Mouse (Mus musculus): ENCODE data around the gene Arhgap27.
A peak's percentile ranks its signal among the peaks of the same experiment; 100 is the strongest.
"Not testable (repeated sequence)": the region's sequence is repeated elsewhere in the genome, so short reads cannot be mapped to it uniquely, and the experiment has no call there.

Arhgap27 gene

DNA sequence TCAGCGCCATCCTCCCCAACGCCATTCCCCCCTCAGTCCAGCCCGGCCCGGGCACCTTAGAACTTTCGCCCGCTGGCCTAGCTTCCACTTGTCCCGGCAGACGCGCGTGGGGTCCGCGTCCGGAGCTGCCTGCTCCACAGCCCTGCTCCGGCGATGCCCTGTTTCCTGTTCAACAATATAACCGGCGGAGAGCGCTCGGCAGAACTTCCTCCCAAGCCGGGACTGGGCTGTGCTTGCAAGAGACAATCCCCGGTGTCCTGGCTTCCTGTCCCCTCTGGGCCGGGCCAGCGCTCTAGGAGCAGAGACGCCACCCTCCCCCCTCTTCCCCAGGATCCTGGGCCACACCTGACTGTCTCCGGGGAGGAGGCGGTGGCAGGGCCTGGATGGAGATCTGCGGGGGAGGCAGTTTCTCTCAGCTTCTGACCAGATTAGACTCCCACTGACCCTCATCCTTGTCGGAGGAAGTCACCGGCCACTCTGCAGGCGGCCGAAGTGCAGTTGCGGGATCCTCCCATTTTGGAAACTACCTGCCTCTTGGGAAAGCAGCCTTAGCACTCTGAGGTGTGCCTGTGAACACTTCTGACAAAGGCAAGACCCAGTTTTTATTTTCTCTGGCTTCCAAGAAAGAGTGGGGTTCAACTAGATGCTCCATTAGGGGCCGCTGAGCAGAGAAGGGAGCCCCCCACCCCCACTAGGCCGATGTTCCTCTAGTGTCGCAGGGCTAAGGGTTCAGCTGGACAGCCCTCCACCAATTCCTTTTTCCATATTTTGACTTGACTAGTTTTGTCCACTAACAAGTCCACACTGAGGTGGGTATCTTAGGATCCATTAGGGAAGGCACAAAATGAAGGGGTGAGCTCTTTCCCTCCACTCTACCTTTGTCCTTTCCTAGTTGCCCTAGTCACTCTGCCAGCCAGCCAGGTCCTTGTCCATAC, at the start of gene Arhgap27:
Gene Arhgap27 (minus strand): TSS at position 479 of the 935 bp plus-strand sequence.
- DNase-seq (ENCODE audit: low read depth in 2 of 2, low spot score in 2 of 2): peak; percentile 34 to 49

DNA sequence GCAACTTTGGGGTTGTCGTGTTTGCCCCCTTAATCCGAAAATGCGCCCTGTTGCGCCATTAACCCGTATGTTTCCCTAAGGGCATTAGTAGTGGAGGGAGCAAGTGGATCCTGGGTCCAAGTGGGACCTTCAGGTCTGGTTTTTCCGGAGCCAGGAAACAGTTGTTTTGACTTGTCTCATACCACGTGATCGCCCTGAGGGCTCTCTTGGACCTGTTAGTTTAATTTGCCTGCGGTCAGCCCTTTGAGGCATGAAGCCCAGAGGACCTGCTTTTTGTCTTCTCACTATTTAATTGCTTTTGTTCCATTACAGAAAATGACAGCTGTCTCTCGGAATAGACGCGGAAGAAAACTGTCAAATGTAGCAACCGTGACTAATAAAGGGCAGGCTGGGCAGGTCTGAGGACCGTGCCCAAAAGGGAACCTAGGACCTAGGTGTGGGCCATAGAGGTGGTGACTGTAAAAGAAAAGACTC, 49.5 kb upstream of the Arhgap27 start:
- DNase-seq (ENCODE audit: low read depth in 2 of 2, low spot score in 2 of 2): no peak

DNA sequence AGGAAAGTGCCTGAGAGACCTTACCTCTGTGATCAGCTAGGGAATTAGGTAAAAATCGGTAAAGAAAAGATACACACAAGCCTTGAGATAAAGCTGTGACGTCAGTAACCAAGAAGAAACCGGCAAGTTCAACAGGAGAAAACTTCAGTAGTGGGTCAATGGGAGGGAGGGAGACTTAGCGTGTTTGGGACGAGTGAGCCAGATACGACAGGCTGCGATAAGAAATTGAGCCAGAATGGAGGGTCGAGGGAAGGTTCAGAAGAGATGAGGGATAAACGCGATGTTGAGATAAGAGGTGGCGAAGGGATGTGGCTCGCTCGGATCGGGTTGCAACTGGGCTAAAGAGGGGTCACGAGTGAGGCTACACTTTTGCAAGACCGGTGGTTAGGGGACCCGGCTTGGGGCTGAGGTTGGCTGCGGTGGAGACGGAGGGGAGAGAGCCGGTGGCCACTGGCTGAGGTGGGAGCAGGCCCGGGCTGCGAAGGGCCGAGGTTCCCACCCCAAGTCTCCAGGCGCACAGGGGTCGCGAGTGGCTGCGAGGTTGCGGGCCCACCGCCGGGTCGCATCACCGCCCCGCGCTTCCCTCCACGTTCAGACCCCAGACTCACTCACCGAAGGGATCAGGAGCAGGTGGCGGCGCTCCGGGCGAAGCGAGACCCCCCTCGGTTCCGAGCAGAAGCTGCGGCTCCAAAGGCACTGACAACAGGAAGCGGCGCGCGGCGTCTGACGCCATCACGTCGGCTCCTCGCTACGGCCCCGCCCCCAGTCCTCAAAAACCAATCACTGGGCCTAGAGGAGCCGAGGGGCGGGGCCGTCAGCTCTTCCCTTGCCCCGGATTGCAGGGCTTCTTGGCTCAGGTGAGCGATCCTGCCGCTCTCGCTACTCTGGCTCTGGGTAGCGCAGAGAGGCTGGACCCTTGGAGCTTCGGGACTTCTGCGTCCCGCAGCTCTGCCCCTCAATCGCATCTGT, 48.8 kb upstream of the Arhgap27 start, which contains the start of gene Plekhm1:
Gene Plekhm1 (minus strand): TSS at position 707 of the 969 bp plus-strand sequence.
- peak; percentile 91 to 96 for DNase-seq (ENCODE audit: low read depth in 2 of 2, low spot score in 2 of 2)

DNA sequence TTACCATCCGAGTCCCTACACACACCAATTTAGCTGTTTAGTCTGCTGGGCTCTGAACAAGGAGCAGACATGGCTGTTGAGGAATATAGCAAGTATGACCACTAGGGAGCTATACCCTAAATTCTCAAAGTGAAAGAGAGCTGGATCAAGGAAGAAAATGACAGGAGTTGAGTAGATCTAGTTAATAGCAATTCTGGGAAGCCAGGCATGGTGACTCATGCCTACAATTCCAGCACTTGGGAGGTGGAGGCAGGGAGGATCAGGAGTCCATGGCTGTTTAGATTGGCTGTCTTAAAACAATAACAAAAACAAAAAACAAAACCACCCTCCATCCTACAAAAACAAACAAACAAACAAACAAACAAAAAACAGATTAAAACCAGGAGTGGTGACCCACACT, 47.8 kb upstream of the Arhgap27 start:
- no peak for DNase-seq (ENCODE audit: low read depth in 2 of 2, low spot score in 2 of 2)

DNA sequence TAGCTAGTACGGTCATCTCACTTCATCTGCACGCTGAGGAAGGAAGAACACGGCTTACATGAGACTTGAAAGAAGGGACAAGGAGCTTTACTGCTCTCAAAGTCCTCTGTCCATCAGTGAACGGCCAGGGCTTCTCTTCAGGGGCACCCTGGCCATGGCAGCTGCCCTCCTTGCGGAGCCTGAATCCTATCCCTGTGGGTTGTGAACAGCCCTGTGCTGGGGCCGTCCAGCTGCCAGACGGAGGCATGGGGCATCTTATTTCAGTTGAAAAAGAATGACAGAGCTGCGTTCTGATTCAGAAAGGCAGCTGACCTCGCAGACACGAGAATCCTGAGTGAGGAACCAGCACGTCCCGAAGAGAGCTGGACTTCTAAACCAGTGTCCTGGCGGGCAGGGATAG, 45.4 kb upstream of the Arhgap27 start:
- DNase-seq (ENCODE audit: low read depth in 2 of 2, low spot score in 2 of 2): no peak

DNA sequence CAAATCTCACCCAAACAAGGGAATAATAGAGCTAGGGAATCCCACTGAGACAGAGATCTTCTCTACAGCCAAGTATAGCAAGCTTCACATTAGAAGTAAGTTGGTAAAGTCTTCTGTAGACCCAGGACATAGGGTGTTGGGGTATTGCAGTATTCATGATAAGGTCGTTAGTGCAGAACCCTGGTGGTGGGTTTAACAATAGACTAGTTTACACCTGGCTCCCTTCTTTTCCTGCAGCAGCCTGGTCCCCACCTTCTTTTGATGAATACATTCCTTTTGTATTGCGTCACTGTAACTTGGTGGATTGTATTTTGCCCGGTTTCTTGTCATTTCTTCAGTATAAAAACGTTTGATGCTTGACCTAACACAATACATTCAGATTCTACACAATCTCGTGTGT, 43.6 kb upstream of the Arhgap27 start:
- not testable (repeated sequence) for DNase-seq (ENCODE audit: low read depth in 2 of 2, low spot score in 2 of 2)

DNA sequence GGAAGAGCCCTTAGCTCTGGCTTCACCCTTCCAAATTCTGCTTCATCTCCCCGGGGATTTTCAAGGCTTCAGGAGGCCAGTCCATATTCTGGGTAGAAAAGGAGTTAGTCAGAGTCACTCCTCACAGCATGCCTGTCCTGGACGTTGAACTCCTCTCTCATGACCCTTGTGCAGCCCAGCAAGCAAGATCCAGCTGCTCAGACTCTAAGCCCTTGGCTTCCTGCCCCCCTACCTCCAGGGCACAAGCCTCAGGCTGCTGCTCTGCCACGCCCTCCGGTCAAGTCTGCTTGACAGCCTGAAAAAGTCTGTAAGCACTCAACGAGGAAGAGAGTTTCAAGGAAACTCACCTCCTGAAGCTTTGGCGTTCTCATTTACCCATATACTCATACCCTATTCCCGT, 43.1 kb upstream of the Arhgap27 start:
- DNase-seq (ENCODE audit: low read depth in 2 of 2, low spot score in 2 of 2): no peak

DNA sequence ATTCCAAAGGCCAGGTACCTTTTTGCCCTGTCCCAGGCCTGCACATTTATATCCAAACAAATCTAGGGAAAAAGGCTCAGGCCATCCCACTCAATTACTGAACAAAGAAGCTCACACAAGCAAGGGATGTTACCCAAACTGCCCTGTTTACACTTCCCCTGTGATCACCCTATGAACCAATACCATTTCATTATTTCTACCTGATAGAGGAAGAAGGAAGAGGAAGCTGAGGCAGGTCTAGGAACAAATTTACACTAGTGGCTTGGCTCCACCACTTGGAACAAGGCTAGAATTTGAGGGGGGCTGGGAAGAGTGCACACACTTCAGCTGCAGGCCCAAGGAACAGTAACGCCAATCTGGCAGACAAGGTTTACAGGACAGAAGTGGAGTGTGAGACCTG, 42.3 kb upstream of the Arhgap27 start:
- DNase-seq (ENCODE audit: low read depth in 2 of 2, low spot score in 2 of 2): no peak

DNA sequence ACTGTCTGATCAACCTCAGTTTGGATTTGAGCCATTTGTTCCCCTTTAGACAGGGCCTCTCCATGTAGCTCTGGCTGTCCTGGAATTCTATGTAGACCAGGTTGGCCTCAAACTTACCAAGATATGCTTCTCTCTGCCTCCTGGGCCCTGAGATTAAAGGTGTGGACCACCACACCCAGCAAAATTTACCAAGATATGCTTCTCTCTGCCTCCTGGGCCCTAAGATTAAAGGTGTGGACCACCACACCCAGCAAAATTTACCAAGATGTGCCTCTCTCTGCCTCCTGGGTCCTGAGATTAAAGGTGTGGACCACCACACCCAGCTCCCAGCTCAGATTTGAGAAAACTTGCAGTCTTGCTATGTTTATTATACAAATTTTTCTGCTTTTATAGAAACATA, 41.1 kb upstream of the Arhgap27 start:
- DNase-seq (ENCODE audit: low read depth in 2 of 2, low spot score in 2 of 2): no peak

DNA sequence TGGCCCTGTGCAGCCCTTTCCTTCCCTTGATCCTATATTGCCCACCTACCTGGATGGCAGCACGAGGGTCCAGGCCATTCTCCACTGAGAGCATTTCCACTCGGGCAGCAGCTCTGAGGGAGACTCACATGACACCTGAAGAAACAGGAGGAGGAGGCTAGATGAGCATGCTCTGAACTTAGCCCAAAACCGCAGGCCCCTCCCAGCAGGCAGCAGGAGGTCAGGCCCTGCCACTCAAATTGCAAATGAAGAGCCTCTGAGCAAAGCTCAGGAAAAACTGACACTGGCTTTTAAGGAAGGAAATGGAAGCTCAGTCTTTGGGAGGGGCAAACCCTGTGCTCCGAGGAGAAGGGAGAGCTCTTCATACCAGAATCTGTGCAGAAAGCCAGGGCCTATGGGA, 40.3 kb upstream of the Arhgap27 start:
- no peak for DNase-seq (ENCODE audit: low read depth in 2 of 2, low spot score in 2 of 2)

DNA sequence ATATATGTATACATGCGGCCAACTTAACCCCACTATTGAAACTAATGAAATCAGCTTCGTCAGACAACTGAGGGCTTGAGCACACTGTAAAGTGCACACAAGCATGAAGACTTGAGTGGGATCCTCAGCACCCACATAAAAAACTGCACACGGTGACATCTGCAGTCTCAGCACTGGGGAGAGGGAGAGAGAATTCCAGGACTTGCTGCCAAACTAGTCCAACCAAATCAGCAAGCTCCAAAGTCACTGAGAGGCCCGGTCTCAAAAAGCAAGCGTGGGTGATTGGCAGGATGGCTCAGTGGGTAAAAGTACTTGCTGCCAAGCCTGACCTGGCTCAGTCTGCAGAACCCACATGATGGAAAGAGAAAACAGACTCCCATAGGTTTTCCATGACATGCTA, 39.2 kb upstream of the Arhgap27 start:
- DNase-seq (ENCODE audit: low read depth in 2 of 2, low spot score in 2 of 2): no peak

DNA sequence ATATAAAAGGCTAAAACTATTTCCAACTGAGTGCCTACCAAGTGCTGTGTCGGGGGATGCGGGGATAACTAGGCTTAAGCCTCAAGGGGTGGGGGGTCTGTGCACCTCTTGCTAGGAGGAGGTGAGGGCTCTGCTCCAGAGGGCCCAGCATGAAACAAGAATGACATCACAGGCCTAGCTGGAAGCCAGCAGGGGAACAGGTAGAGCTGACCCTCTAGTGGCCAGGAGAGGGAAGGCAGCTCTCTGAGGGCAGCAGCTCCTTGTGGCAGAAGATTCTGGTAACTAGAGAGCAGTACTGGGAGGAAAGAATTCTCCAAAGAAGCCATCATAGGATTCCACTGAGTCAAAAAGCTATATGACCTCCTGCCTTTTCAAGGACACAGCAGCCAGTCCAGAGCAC, 38.7 kb upstream of the Arhgap27 start:
- peak; percentile 53 to 67 for DNase-seq (ENCODE audit: low read depth in 2 of 2, low spot score in 2 of 2)

DNA sequence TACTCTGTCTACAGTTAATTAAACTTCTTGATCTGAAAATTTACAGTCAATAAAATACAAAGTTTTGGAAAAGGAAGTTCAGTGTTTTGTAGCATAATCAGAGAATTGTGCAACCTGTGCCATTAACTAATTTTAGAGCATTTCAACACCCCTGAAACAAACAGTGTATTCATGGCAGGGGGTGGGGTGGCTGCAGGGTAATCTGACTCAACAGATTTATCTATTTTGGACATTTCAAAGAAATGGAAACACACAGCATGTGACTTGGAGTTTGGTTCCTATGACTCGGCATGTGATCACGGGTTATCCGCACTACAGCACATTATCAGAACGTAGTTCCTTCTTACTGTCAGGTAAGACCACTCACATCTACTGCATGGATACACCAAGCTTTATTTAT, 36.5 kb upstream of the Arhgap27 start:
- no peak for DNase-seq (ENCODE audit: low read depth in 2 of 2, low spot score in 2 of 2)

DNA sequence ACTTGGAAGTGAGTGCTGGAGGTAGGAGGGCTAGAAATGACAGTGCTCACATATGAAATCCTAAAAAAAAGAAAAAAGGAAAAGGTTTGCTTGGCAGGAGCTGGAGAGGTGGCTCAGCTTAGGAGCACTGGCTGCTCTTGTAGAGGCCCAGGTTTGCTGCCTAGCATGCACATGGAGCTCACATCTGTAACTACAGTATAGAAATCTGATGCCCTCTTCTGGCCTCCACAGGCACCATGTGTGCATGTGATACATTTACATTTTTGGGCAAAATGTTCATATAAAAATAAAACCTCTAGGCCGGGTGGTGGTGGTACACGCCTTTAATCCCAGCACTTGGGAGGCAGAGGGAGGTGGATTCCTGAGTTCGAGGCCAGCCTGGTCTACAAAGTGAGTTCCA, 35.6 kb upstream of the Arhgap27 start:
- DNase-seq (ENCODE audit: low read depth in 2 of 2, low spot score in 2 of 2): peak in 1 of 2 experiments; percentile 16

DNA sequence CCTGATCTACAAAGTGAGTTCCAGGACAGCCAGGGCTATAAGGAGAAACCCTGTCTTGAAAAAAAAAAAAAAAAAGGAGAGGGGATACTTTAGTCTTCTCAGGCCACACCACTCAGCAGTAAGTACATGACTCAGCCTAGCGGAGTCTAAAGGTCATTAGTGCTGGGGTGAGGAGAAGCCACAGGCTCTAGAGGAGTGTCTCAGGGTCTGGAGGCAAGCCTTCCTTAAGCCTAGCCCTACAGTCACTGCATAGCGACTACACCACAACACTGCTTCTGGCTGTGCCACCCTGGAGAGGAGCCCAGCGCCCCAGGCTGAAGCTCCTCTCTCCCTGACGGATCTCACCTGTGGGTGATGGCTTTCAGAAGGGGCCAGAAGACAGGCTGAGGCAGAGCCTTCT, 33.2 kb upstream of the Arhgap27 start:
- DNase-seq (ENCODE audit: low read depth in 2 of 2, low spot score in 2 of 2): no peak

DNA sequence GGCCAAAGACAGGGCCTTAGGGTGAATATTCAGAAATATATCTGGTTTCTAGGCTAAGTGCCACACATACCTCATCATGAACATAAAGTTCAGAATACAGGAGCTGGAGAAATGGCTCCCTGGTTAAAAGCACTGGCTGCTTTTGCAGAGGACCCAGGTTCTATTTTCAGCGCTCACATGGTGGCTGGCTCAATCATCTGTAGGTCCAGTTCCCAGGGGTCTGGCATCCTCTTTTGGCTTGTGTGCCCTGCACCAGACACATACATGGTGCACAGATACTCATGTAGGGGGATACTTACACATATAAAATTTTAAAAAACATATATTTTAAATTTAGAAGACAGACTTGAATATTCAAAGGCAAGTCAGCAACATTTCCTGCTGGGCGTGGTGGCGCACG, 32.7 kb upstream of the Arhgap27 start:
- DNase-seq (ENCODE audit: low read depth in 2 of 2, low spot score in 2 of 2): no peak

DNA sequence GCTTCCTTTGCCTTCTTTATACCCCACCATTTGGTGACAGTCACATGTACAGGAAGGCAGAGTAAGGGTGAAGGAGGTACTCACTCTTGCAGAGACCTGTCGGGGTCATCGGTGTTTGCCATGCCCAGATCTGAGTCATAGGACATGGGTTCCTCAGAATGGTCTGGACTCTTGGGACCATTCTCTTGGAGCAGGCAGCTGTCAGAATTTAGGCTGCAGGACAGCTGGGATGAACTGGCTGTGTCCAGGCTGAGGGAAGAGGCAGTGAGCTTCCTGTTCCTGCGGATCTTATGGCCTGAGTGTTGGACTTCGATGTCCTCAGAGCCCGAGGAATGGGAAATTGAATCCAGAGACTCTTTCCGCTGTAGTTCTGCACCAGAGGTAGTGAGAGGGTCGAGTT, 31.1 kb upstream of the Arhgap27 start:
- no peak for DNase-seq (ENCODE audit: low read depth in 2 of 2, low spot score in 2 of 2)

DNA sequence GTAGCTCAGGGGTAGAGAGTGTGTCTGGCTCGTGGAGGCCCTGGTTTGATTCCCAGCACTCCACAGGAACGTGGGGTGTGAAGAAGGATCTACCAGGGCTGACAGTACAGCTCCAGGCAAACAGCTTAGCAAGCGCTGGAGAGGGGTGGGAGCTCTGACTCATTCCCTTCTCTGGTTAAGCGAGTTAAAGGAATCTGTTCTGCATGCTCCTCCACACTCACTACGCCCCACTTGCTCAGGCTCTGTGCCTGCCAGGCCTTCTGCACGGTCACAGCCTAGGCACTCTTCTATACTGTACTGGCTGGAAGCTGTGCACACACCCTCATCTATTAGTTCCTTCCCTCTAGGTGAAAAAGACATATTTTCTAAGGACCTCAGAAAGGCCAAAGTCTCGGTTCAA, 30.5 kb upstream of the Arhgap27 start:
- no peak for DNase-seq (ENCODE audit: low read depth in 2 of 2, low spot score in 2 of 2)

DNA sequence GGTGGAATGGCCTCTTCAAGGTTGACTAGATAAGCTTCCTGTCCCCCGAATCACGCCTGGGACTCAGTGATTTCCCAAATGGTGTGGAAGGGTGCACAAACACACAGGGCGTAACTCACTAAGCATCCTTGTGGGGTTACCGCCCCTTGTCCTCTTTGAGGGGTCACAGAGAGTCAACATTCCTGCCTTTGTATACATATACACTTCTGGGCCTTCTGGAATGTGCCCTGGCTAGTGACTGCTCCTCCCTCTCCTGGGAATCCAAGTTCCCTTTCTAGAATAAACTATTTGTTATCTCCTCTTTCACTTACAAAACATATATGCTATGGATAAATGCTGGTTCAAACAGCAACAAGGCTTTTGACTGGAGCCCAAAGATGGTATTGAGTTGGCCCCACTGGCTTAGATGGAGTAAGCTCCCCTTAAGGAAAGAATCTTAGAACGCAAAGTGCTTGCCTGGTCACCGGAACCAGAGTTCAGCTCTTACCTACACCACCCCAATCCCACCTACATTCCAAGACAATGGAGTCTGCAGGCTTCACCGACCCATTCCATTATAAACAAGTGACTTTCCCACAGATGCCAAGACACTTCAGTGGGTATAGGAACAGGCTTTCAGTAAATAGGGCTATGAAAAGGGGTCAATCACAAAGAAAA, 24.5 kb upstream of the Arhgap27 start:
- DNase-seq (ENCODE audit: low read depth in 2 of 2, low spot score in 2 of 2): no peak

DNA sequence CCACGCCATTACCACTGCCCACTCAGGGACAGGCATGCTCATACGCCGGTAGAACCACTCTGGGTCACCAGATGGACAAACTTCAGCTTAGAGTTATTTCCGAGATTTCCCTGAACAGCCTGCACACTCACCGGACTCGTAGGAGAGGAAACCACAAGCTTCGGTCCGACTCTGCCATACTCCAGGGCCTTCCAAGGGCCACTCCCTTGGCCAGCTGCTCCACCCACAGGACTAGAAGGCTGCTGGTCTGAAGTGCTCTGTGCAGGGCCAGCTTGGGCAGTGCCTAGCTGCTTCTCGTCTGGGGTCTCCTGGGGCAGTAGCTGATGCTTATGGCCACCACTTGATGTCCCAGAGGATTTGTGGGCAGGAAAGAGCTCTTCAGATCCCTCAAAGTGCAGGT, 23.3 kb upstream of the Arhgap27 start:
- DNase-seq (ENCODE audit: low read depth in 2 of 2, low spot score in 2 of 2): no peak

DNA sequence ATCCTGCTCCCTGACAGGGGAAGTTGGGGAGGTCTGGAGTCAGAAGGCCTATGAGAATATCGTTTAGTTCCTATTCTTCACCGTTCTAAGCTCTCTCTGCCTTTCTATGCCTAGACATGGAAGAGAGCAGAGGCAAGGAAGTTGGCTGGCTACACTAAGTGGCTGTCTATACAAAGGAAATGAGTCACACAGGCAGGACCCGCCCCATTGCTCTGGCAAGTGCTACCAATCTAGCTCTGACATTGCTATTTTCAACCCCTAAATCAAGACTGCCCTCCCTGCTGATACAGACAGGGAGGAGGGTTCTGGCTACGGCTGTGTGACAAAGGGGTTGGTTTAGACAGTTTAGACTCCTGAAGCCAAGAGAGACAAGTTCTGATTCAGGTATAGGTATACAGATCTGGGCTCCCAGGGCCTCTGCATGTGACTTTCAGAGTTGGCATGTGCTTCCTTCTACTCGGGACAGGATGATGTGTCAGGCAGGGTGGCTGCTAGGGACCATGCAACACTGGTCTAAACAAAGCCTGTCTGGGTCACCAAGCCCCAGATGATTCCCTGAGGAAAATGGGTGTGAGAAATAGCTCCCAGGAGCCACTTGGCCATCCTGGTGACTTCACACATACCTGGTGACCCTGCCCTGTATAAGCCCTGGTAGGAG, 18.6 kb upstream of the Arhgap27 start:
- DNase-seq (ENCODE audit: low read depth in 2 of 2, low spot score in 2 of 2): peak in 1 of 2 experiments; percentile 55

Measured in CD8-positive naive resting alpha-beta T cell, adult 2 months (primary cell).